Mouse (Mus musculus) CH12.LX (cell line): Measurements from ENCODE around the gene Acaca. TPM values are rescaled to one million over a fixed set of nuclear protein-coding genes. Genes with fewer than 3 reads are reported as not detected.

Experiments used
- DNase-seq: peaks from one replicate; pipeline ENCODE4 v3.0.0-alpha.2; 2013; ENCODE audit errors: extremely low read depth
- H3K27ac ChIP-seq: 2 replicates; pipeline ENCODE4 v1.5.1; 2012; ENCODE audit warnings: low read depth, mild to moderate bottlenecking, control low read depth, moderate library complexity; ENCODE audit not compliant: insufficient read depth
- H3K27me3 ChIP-seq: replicated peaks from 2 replicates; pipeline ENCODE3; 2012; ENCODE audit warnings: inconsistent platforms
- H3K36me3 ChIP-seq, 2 experiments: replicated peaks in 1 of 2; 2 replicates each; pipeline versions ENCODE3 to v1.6.1; 2012; ENCODE audit warnings: inconsistent platforms in 1 of 2, low read length in 1 of 2, mild to moderate bottlenecking in 1 of 2, mixed read lengths in 1 of 2, moderate library complexity in 1 of 2; ENCODE audit not compliant: control insufficient read depth in 1 of 2, insufficient read depth in 1 of 2
- H3K4me1 ChIP-seq, 2 experiments: 2 replicates each; pipeline ENCODE4 v1.6.1; 2012; ENCODE audit warnings: inconsistent platforms in 1 of 2, moderate library complexity in 1 of 2; ENCODE audit not compliant: insufficient read depth in 2 of 2, control insufficient read depth in 1 of 2
- H3K4me2 ChIP-seq: 2 replicates; pipeline ENCODE4 v1.6.1; 2012; ENCODE audit warnings: low read depth, mild to moderate bottlenecking, control low read depth; ENCODE audit not compliant: poor library complexity, insufficient read depth, severe bottlenecking
- H3K4me3 ChIP-seq, 3 experiments: fragments of 150-350 bp in 1 of 3; sonication (generic) in 1 of 3; replicated peaks in 1 of 3; 2 replicates each; pipeline versions ENCODE3 to v1.5.1; 2011 to 2012; ENCODE audit warnings: low read depth in 2 of 3, low read length in 2 of 3, mild to moderate bottlenecking in 2 of 3, moderate library complexity in 2 of 3, control low read depth in 1 of 3, improper control_type of control experiment in 1 of 3, inconsistent platforms in 1 of 3, mixed read lengths in 1 of 3; ENCODE audit not compliant: poor library complexity in 1 of 3
- H3K79me2 ChIP-seq: replicated peaks from 2 replicates; pipeline ENCODE4 v1.6.1; 2012; ENCODE audit warnings: mild to moderate bottlenecking, moderate library complexity; ENCODE audit not compliant: control insufficient read depth, poor library complexity, insufficient read depth, severe bottlenecking; ENCODE audit errors: extremely low read depth
- H3K9ac ChIP-seq: 2 replicates; pipeline ENCODE4 v1.6.1; 2012; ENCODE audit warnings: low read depth, mild to moderate bottlenecking, control low read depth, moderate library complexity; ENCODE audit not compliant: insufficient read depth
- H3K9me3 ChIP-seq: replicated peaks from 2 replicates; pipeline ENCODE3; 2012; ENCODE audit warnings: low read length, inconsistent platforms, mixed read lengths
- CHD1 ChIP-seq: IDR thresholded peaks from 2 replicates; pipeline ENCODE4 v1.6.1; 2012; ENCODE audit warnings: low read depth, low read length, improper control_type of control experiment, inconsistent platforms
- GABPA ChIP-seq: IDR thresholded peaks from 2 replicates; pipeline ENCODE4 v1.6.1; 2012; ENCODE audit warnings: low read depth, low read length, improper control_type of control experiment, inconsistent platforms; ENCODE audit not compliant: insufficient replicate concordance
- HCFC1 ChIP-seq: IDR thresholded peaks from 2 replicates; pipeline ENCODE4 v1.6.1; 2012; ENCODE audit warnings: low read depth, mild to moderate bottlenecking, inconsistent platforms, low read length, improper control_type of control experiment
- JUN ChIP-seq: IDR thresholded peaks from 2 replicates; pipeline ENCODE4 v1.6.1; 2011; ENCODE audit warnings: low read depth, mild to moderate bottlenecking, low read length, improper control_type of control experiment, moderate library complexity; ENCODE audit not compliant: insufficient read depth
- MAX ChIP-seq: IDR thresholded peaks from 2 replicates; pipeline ENCODE4 v1.6.1; 2011; ENCODE audit warnings: low read length, improper control_type of control experiment
- MAZ ChIP-seq: IDR thresholded peaks from 2 replicates; pipeline ENCODE4 v1.6.1; 2012; ENCODE audit warnings: low read depth, mild to moderate bottlenecking, inconsistent platforms, low read length, improper control_type of control experiment, moderate library complexity
- MXI1 ChIP-seq: IDR thresholded peaks from 2 replicates; pipeline ENCODE4 v1.6.1; 2011; ENCODE audit warnings: mild to moderate bottlenecking, low read depth, low read length, improper control_type of control experiment
- NRF1 ChIP-seq: IDR thresholded peaks from 2 replicates; pipeline ENCODE4 v1.6.1; 2014; ENCODE audit warnings: low read depth, mild to moderate bottlenecking, inconsistent platforms, low read length, improper control_type of control experiment, moderate library complexity
- PAX5 ChIP-seq: IDR thresholded peaks from 2 replicates; pipeline ENCODE4 v1.6.1; 2012; ENCODE audit warnings: low read length, inconsistent platforms, mixed read lengths
- POLR2A ChIP-seq: IDR thresholded peaks from 2 replicates; pipeline ENCODE4 v1.6.1; 2011; ENCODE audit warnings: low read depth, mild to moderate bottlenecking, improper control_type of control experiment, low read length
- POLR2AphosphoS2 ChIP-seq: IDR thresholded peaks from 2 replicates; pipeline ENCODE4 v1.6.1; 2011; ENCODE audit warnings: low read depth, low read length, improper control_type of control experiment
- RCOR1 ChIP-seq: conservative IDR thresholded peaks from 2 replicates; pipeline ENCODE4 v1.6.1; 2012; ENCODE audit warnings: low read depth, mild to moderate bottlenecking, inconsistent platforms, low read length, improper control_type of control experiment
- UBTF ChIP-seq: IDR thresholded peaks from 2 replicates; pipeline ENCODE4 v1.6.1; 2012; ENCODE audit warnings: low read depth, mild to moderate bottlenecking, inconsistent platforms, low read length, improper control_type of control experiment, moderate library complexity
- USF2 ChIP-seq: conservative IDR thresholded peaks from 2 replicates; pipeline ENCODE4 v1.6.1; 2011; ENCODE audit warnings: low read depth, low read length, improper control_type of control experiment
- ZKSCAN1 ChIP-seq: IDR thresholded peaks from 2 replicates; pipeline ENCODE4 v1.6.1; 2012; ENCODE audit warnings: low read depth, inconsistent platforms, low read length, improper control_type of control experiment, borderline replicate concordance
- ZNF384 ChIP-seq: IDR thresholded peaks from 2 replicates; pipeline ENCODE4 v1.6.1; 2012; ENCODE audit warnings: low read depth, low read length, improper control_type of control experiment, inconsistent platforms
- dilution Hi-C: fragments of 300-500 bp; cut with MboI; formaldehyde crosslinking; loops from 2 replicates; pipeline ENCODE4 v1.14.3; 2020; ENCODE audit warnings: low sequenced_read_pairs; ENCODE audit not compliant: extremely low pct_unique_long_range_greater_than_20kb, extremely low pct_ligation_motif_present
- in situ Hi-C: fragments of 300-500 bp; cut with MboI; formaldehyde crosslinking; loops from 3 replicates; pipeline ENCODE4 v1.14.3; 2019; ENCODE audit warnings: low sequenced_read_pairs, low pct_ligation_motif_present, low pct_unique_long_range_greater_than_20kb, mixed read lengths
- polyA plus RNA-seq: library from polyadenylated mRNA; unstranded; fragments of >175 nt; gene quantifications from 2 replicates; pipeline ENCODE4 v1.2.1, GENCODE M21; 2012; ENCODE audit warnings: low read depth; ENCODE audit not compliant: insufficient read length
- total RNA-seq, 2 experiments: library from RNA; depleted of rRNA; stranded (reverse); fragments of 300-350 nt in 1 of 2; fragments of >200 nt in 1 of 2; gene quantifications; 2 replicates each; pipeline ENCODE4 v1.2.3; 2012 to 2014

Gene Acaca
- total and polyA plus RNA-seq, 3 experiments = 36.9 to 62.6 (median 61.7) TPM

GRCm38 (mm10) chr11:84190581-84191233, 61.2 kb downstream of the Acaca start:
- H3K36me3 ChIP-seq = peaks cover 4 to 30% of the 10 kb centered on the region in 2 experiments
- in situ Hi-C loops = no loop called here
- H3K9me3 ChIP-seq = no peaks in the 10 kb centered on the region

GRCm38 (mm10) chr11:84193249-84193648, 63.8 kb downstream of the Acaca start:
- H3K9ac ChIP-seq = no peak overlapping the region
- no peaks in the 10 kb centered on the region for H3K27me3 ChIP-seq
- dilution Hi-C loops (no loop called here), in situ Hi-C loops (no loop called here)
- peaks cover 13 to 44% of the 10 kb centered on the region in 2 experiments for H3K36me3 ChIP-seq
- no peak overlapping the region for H3K27ac ChIP-seq
- peaks cover 3 to 43% of the 10 kb centered on the region in 2 experiments for H3K4me1 ChIP-seq
- H3K9me3 ChIP-seq = no peaks in the 10 kb centered on the region
- peaks cover 33% of the 10 kb centered on the region for H3K79me2 ChIP-seq
- TF ChIP-seq MAX (no peak), PAX5 (no peak), ZKSCAN1 (no peak), POLR2A (no peak), NRF1 (no peak), HCFC1 (no peak), JUN (no peak), USF2 (no peak)
- TF ChIP-seq, all 38 proteins: peak for 0
- no peak overlapping the region for H3K4me3 ChIP-seq
- DNase-seq = no peak
- no peak overlapping the region for H3K4me2 ChIP-seq

More at GRCm38 (mm10) chr11:84190581-84191233, 61.2 kb downstream of the Acaca start:
- H3K4me3 ChIP-seq = no peak overlapping the region
- no peak overlapping the region for H3K27ac ChIP-seq
- no peak overlapping the region; the same call in 1 of the 2 replicates for H3K4me2 ChIP-seq
- no peaks in the 10 kb centered on the region for H3K27me3 ChIP-seq
- no peak for TF ChIP-seq MXI1
- TF ChIP-seq UBTF = 0 out of 2 replicates have a peak, but pooled peaks have one; percentile 55
- H3K9ac ChIP-seq = no peak overlapping the region
- peaks cover 38% of the 10 kb centered on the region for H3K79me2 ChIP-seq
- no peak for DNase-seq
- peaks cover 0 to 33% of the 10 kb centered on the region in 2 experiments; a peak in 2 of 4 replicates for H3K4me1 ChIP-seq
- dilution Hi-C loops = no loop called here

GRCm38 (mm10) chr11:84194751-84195150, 65.3 kb downstream of the Acaca start:
- Histone ChIP-seq H3K4me2 (no peak overlapping the region), H3K27ac (no peak overlapping the region), H3K79me2 (peaks cover 25% of the 10 kb centered on the region), H3K36me3 (peaks cover 13 to 52% of the 10 kb centered on the region in 2 experiments), H3K27me3 (no peaks in the 10 kb centered on the region), H3K9me3 (no peaks in the 10 kb centered on the region), H3K4me1 (peaks cover 3 to 37% of the 10 kb centered on the region in 2 experiments), H3K9ac (no peak overlapping the region), H3K4me3 (no peak overlapping the region)
- in situ Hi-C loops = no loop called here
- TF ChIP-seq ZNF384 (no peak), HCFC1 (no peak), USF2 (no peak), RCOR1 (no peak), CHD1 (no peak), POLR2A (no peak), GABPA (no peak), MAZ (no peak), POLR2AphosphoS2 (no peak)
- no peak for DNase-seq
- dilution Hi-C loops = no loop called here
